Mouse (Mus musculus): ENCODE measurements at regions not wholly inside any gene's neighbourhood (a gene's known extent, or its start where the extent isn't known, plus 50 kb on each side); places are given as distances from the start of the nearest gene placed in this dataset.

DNA sequence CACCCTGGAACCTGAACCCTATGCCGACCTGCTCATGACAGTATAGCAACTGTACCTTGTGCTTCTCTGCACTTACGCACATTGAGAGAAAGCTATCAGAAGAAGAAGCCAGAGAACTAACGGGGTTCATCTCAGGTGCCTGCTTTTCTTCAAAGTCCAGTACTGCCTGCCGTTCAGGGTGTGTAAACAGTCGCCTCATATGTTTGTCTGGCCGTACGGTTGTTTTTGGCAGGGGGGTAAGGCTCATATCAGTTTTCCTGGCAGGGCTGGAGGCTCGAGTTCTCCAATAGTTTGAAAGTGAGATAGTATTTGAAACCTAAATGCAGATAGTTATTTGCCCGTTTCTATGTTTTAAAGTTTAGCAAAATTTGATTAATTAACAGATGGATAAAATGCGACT is 54.9 kb upstream of the Zfp507 start:
- Histone ChIP-seq H3K79me2 (ENCODE audit: control insufficient read depth, insufficient read depth, low read length, poor library complexity) (no peaks in the 10 kb centered on the region), H3K4me1 (ENCODE audit: control insufficient read depth in 1 of 2, insufficient read depth in 2 of 2, low read length in 2 of 2) (no peaks in the 10 kb centered on the region), H3K9ac (ENCODE audit: control insufficient read depth, low read depth, low read length, poor library complexity, severe bottlenecking) (no peak overlapping the region), H3K36me3 (ENCODE audit: control insufficient read depth in 1 of 2, insufficient read depth in 2 of 2, low read length in 2 of 2) (no peaks in the 10 kb centered on the region), H3K9me3 (replicated peaks; ENCODE audit: insufficient read depth, low read length) (no peaks in the 10 kb centered on the region), H3K4me3 (ENCODE audit: control insufficient read depth in 1 of 2, insufficient read depth in 1 of 2, low read depth in 2 of 2, low read length in 2 of 2) (no peak overlapping the region), H3K27ac (ENCODE audit: control insufficient read depth, low read depth, low read length) (no peak overlapping the region), H3K27me3 (ENCODE audit: control insufficient read depth in 1 of 2, insufficient read depth in 2 of 2, low read length in 2 of 2) (no peaks in the 10 kb centered on the region)
- no peak for DNase-seq (ENCODE audit: low read depth, low spot score)
- TF ChIP-seq ZKSCAN1 (IDR thresholded peaks at IDR 0.05; ENCODE audit: low read depth, low read length) (no peak), E2F4 (IDR thresholded peaks at IDR 0.05; ENCODE audit: borderline replicate concordance, low read depth, low read length) (no peak), CHD2 (IDR thresholded peaks at IDR 0.05; ENCODE audit: low read length) (no peak), RCOR1 (IDR thresholded peaks at IDR 0.05; ENCODE audit: low read depth, low read length) (no peak), CHD1 (IDR thresholded peaks at IDR 0.05; ENCODE audit: low read depth, low read length) (no peak), MEF2A (IDR thresholded peaks at IDR 0.05; ENCODE audit: extremely low read depth, insufficient replicate concordance, low read depth, low read length, poor library complexity, severe bottlenecking) (no peak), MAZ (IDR thresholded peaks at IDR 0.05; ENCODE audit: low read depth, low read length) (no peak), MXI1 (IDR thresholded peaks at IDR 0.05; ENCODE audit: low read depth, low read length) (no peak), ZMIZ1 (IDR thresholded peaks at IDR 0.05; ENCODE audit: low read depth, low read length) (no peak), POLR2AphosphoS5 (IDR thresholded peaks at IDR 0.05; ENCODE audit: borderline replicate concordance, low read depth, low read length) (no peak), NELFE (IDR thresholded peaks at IDR 0.05; ENCODE audit: low read depth, low read length) (no peak), EP300 (IDR thresholded peaks at IDR 0.05; ENCODE audit: low read depth in 1 of 2, low read length in 2 of 2) (no peak), UBTF (IDR thresholded peaks at IDR 0.05; ENCODE audit: borderline replicate concordance, insufficient read depth, low read depth, low read length) (no peak), SMC3 (IDR thresholded peaks at IDR 0.05; ENCODE audit: low read depth, low read length) (no peak)
